Mouse (Mus musculus): Measurements from ENCODE around the gene Dab2ip. TPM values are rescaled to one million over a fixed set of nuclear protein-coding genes. Genes with fewer than 3 reads are reported as not detected.

Gene Dab2ip
- polyA plus RNA-seq, 1 experiment from 2014 or later: 41.3 TPM

DNA sequence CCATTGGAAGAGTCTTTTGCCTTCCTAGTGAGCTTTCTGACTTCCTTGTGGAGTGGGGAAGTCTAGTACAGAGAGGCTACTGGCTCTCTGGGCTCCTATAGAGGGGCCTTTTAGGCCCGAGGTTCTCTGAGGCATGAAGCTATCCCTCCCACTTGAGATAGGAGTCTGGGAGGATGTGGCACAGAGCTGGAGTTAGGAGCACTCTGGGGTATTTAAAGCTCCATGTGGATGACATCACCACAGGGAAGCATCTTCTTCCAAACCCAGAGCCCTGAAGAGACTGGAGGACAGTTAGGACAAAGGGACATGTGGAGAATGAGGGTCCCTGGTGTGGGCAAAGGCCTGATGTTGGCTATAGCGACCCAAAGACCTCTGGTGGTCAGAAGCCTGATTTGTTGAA, 136.0 kb downstream of the Dab2ip start:
- peak overlapping the region; percentile 10; the same call in 1 of the 2 replicates for H3K4me2 ChIP-seq (replicated peaks; ENCODE audit: low read depth)
- H3K9ac ChIP-seq (ENCODE audit: low read depth, low read length): no peak overlapping the region
- no peaks in the 10 kb centered on the region for H3K36me3 ChIP-seq (ENCODE audit: control insufficient read depth, insufficient read depth)
- H3K27ac ChIP-seq (ENCODE audit: low read depth, low read length): 0 out of 2 replicates have a peak overlapping the region, but pooled peaks have one; percentile 3
- 55% methylated on average over 2 of the region's 2 CpGs for WGBS
- no peak for ATAC-seq
- H3K4me1 ChIP-seq (replicated peaks; ENCODE audit: control insufficient read depth, insufficient read depth, low read length): peaks cover 55% of the 10 kb centered on the region
- H3K4me3 ChIP-seq (ENCODE audit: low read depth, low read length): no peak overlapping the region
- H3K9me3 ChIP-seq (ENCODE audit: control insufficient read depth): no peaks in the 10 kb centered on the region
- TF ChIP-seq CTCF (IDR thresholded peaks at IDR 0.05; ENCODE audit: low read depth): no peak
- H3K27me3 ChIP-seq (replicated peaks; ENCODE audit: control insufficient read depth, insufficient read depth, low read length): no peaks in the 10 kb centered on the region

- no peak for TF ChIP-seq CTCF (IDR thresholded peaks at IDR 0.05; ENCODE audit: low read depth)
- Histone ChIP-seq H3K9ac (ENCODE audit: low read depth, low read length) (no peak overlapping the region), H3K4me1 (replicated peaks; ENCODE audit: control insufficient read depth, insufficient read depth, low read length) (peaks cover 40% of the 10 kb centered on the region), H3K36me3 (ENCODE audit: control insufficient read depth, insufficient read depth) (no peaks in the 10 kb centered on the region), H3K9me3 (ENCODE audit: control insufficient read depth) (no peaks in the 10 kb centered on the region), H3K27ac (ENCODE audit: low read depth, low read length) (peak overlapping the region; percentile 83), H3K4me2 (replicated peaks; ENCODE audit: low read depth) (peak overlapping the region; percentile 61), H3K27me3 (replicated peaks; ENCODE audit: control insufficient read depth, insufficient read depth, low read length) (no peaks in the 10 kb centered on the region), H3K4me3 (ENCODE audit: low read depth, low read length) (no peak overlapping the region)
- 31% methylated on average over 7 of the region's 7 CpGs for WGBS
- no peak for ATAC-seq
These were observed 138.1 kb downstream of the Dab2ip start for GRCm38 (mm10) chr2:35696193-35696541.

DNA sequence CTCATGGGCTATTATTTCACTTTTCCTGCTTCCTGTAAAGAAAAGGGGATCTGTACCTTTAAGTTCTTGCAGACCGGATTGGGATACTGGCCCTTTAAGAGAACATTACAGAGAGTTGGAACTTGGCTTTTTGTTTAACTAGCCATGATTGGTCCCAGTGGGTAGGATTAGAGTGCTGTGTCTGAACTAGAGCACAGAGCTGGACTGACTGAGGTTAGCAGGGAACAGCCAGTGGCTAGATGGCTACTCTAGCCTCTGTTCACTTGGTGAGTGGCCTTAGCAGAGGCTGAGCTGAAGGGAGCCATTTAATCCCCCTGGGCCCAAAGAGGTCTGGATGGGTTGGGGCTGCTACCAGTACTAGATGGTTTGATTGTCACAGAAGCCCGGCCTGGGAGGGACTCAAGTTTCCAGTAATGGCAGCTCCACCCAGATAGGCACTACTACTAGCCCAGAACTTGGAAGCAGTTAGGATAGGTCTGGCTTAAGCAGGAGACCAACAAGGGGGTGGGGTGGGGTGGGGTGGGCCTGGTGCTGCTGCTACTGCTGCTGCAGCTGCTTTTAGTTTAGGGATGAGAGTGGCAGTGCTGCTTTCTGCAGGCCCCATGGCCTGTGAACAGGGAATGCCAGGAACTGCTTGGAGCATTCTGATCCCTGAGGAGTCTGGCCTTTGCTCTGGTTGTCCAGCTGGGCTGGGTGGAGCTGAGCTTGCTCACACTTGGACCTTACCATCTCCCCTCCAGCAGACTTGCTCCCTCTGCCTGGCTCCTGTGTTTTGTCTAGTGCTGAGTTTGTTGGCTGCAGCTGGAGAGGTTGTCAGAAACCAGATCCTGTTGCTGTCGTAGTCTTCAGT, 138.7 kb downstream of the Dab2ip start:
- H3K4me1 ChIP-seq (replicated peaks; ENCODE audit: control insufficient read depth, insufficient read depth, low read length): peaks cover 34% of the 10 kb centered on the region
- H3K9ac ChIP-seq (ENCODE audit: low read depth, low read length): no peak overlapping the region
- 11% methylated on average over 3 of the region's 3 CpGs for WGBS
- ATAC-seq: peak; percentile 64
- peak overlapping the region; percentile 83 for H3K27ac ChIP-seq (ENCODE audit: low read depth, low read length)
- TF ChIP-seq CTCF (IDR thresholded peaks at IDR 0.05; ENCODE audit: low read depth): peak; percentile 38; the same call in 1 of the 2 replicates
- H3K9me3 ChIP-seq (ENCODE audit: control insufficient read depth): no peaks in the 10 kb centered on the region
- no peaks in the 10 kb centered on the region for H3K36me3 ChIP-seq (ENCODE audit: control insufficient read depth, insufficient read depth)
- H3K27me3 ChIP-seq (replicated peaks; ENCODE audit: control insufficient read depth, insufficient read depth, low read length): no peaks in the 10 kb centered on the region
- peak overlapping the region; percentile 16; the same call in 1 of the 2 replicates for H3K4me3 ChIP-seq (ENCODE audit: low read depth, low read length)
- H3K4me2 ChIP-seq (replicated peaks; ENCODE audit: low read depth): peak overlapping the region; percentile 61

DNA sequence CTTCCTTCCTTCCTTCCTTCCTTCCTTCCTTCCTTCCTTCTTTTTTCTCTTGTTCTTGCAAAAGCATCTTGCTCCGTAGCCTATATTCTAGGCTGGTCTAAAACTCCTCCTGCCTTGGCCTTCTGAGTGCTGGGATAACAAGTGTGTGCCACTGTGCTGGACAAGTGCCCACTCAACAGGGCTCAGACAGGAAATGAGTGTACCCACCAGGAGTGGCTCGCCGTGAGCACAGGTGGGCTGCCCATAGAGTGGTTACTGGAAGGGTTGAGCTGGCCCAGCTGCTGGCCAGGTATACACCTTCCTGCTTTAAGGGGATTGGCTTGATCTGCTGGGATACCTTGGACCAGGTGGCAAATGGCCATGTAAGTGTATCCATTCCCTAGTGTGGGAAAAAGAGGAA, 139.7 kb downstream of the Dab2ip start:
- H3K4me2 ChIP-seq (replicated peaks; ENCODE audit: low read depth): no peak overlapping the region
- no peaks in the 10 kb centered on the region for H3K9me3 ChIP-seq (ENCODE audit: control insufficient read depth)
- no peak for ATAC-seq
- no peak overlapping the region for H3K27ac ChIP-seq (ENCODE audit: low read depth, low read length)
- WGBS: 77% methylated on average over 3 of the region's 3 CpGs
- peaks cover 29% of the 10 kb centered on the region; the same call in 1 of the 2 replicates for H3K4me1 ChIP-seq (replicated peaks; ENCODE audit: control insufficient read depth, insufficient read depth, low read length)
- H3K27me3 ChIP-seq (replicated peaks; ENCODE audit: control insufficient read depth, insufficient read depth, low read length): no peaks in the 10 kb centered on the region
- TF ChIP-seq CTCF (IDR thresholded peaks at IDR 0.05; ENCODE audit: low read depth): no peak
- H3K4me3 ChIP-seq (ENCODE audit: low read depth, low read length): no peak overlapping the region
- 0 out of 2 replicates have a peak, but pooled peaks cover 5% of the 10 kb centered on the region for H3K36me3 ChIP-seq (ENCODE audit: control insufficient read depth, insufficient read depth)
- H3K9ac ChIP-seq (ENCODE audit: low read depth, low read length): no peak overlapping the region

GRCm38 (mm10) chr2:35700966-35701365, 142.9 kb downstream of the Dab2ip start:
- Histone ChIP-seq H3K9me3 (ENCODE audit: control insufficient read depth) (no peaks in the 10 kb centered on the region), H3K9ac (ENCODE audit: low read depth, low read length) (no peak overlapping the region), H3K4me2 (replicated peaks; ENCODE audit: low read depth) (no peak overlapping the region), H3K27ac (ENCODE audit: low read depth, low read length) (no peak overlapping the region), H3K4me3 (ENCODE audit: low read depth, low read length) (no peak overlapping the region), H3K36me3 (ENCODE audit: control insufficient read depth, insufficient read depth) (peaks cover 12% of the 10 kb centered on the region; the same call in 1 of the 2 replicates), H3K27me3 (replicated peaks; ENCODE audit: control insufficient read depth, insufficient read depth, low read length) (no peaks in the 10 kb centered on the region), H3K4me1 (replicated peaks; ENCODE audit: control insufficient read depth, insufficient read depth, low read length) (0 out of 2 replicates have a peak, but pooled peaks cover 9% of the 10 kb centered on the region)
- WGBS: 64% methylated on average over 2 of the region's 2 CpGs
- no peak for TF ChIP-seq CTCF (IDR thresholded peaks at IDR 0.05; ENCODE audit: low read depth)
- ATAC-seq: no peak

DNA sequence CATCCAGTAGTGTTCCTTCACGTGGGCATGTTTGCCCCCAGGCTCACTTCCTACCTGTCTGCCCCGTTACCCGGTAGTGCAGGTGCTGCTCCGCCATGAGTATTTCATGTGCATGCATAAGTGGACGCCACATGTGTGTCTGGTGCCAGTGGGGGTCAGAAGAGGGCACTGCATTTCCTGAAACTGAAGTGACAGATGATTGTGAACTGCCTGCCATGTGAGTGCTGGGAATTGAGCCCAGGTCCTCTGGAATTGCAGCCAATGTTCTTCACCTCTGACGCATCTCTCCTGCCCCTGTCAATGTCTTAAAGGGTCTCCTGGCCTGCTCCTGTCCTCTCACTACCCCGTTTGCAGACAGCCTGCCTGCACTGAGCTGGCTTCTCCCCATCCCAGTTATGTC, 143.9 kb downstream of the Dab2ip start:
- H3K9ac ChIP-seq (ENCODE audit: low read depth, low read length): no peak overlapping the region
- no peak for TF ChIP-seq CTCF (IDR thresholded peaks at IDR 0.05; ENCODE audit: low read depth)
- H3K4me2 ChIP-seq (replicated peaks; ENCODE audit: low read depth): no peak overlapping the region
- no peaks in the 10 kb centered on the region for H3K27me3 ChIP-seq (replicated peaks; ENCODE audit: control insufficient read depth, insufficient read depth, low read length)
- H3K36me3 ChIP-seq (ENCODE audit: control insufficient read depth, insufficient read depth): peaks cover 12% of the 10 kb centered on the region; the same call in 1 of the 2 replicates
- ATAC-seq: no peak
- no peak overlapping the region for H3K27ac ChIP-seq (ENCODE audit: low read depth, low read length)
- H3K9me3 ChIP-seq (ENCODE audit: control insufficient read depth): no peaks in the 10 kb centered on the region
- H3K4me3 ChIP-seq (ENCODE audit: low read depth, low read length): no peak overlapping the region
- H3K4me1 ChIP-seq (replicated peaks; ENCODE audit: control insufficient read depth, insufficient read depth, low read length): 0 out of 2 replicates have a peak, but pooled peaks cover 6% of the 10 kb centered on the region
- WGBS: 89% methylated on average over 7 of the region's 7 CpGs
